Comparison of ENCODE assay signal across 27 mouse cellular contexts in genomic region chr1:24741552-24741951, GRCm38 (mm10).
DNase-seq lines count a peak whose midpoint lies in the region; ATAC-seq lines count a peak whose summit lies in the region.
"Had no signal": no experiment of that assay in that cellular context is flagged by ENCODE, and none has a peak within 500 bp of the region (broad histone marks: within the 10 kb centered on the region; RNA-seq: fewer than 3 reads in every experiment).

No protein-coding gene starts in this region.

- no peak overlapping the region for H3K4me2 ChIP-seq in hindbrain, embryonic 13.5 days
- no peak overlapping the region for H3K4me2 ChIP-seq in midbrain, embryonic 11.5 days
- H3K4me2 ChIP-seq: embryonic facial prominence, embryonic 12.5 days; embryonic facial prominence, embryonic 15.5 days; forebrain, embryonic 12.5 days; heart, embryonic 13.5 days; hindbrain, embryonic 12.5 days had no signal

- H3K4me3 ChIP-seq in hindbrain, embryonic 10.5 days, result no peak overlapping the region
- H3K4me3 ChIP-seq in hindbrain, embryonic 13.5 days, result no peak overlapping the region
- H3K4me3 ChIP-seq in midbrain, embryonic 11.5 days (ENCODE audit: low read depth, low read length), result no peak overlapping the region
- H3K4me3 ChIP-seq in midbrain, embryonic 10.5 days, result no peak overlapping the region
- H3K4me3 ChIP-seq: embryonic facial prominence, embryonic 12.5 days; embryonic facial prominence, embryonic 15.5 days; forebrain, embryonic 12.5 days; heart, adult 2 months; heart, embryonic 10.5 days; heart, embryonic 13.5 days; hindbrain, embryonic 12.5 days had no signal

- DNase-seq in cerebellum, adult 11-12 months, result no peak
- DNase-seq in hindbrain, embryonic 10.5 days (ENCODE audit: low spot score), result no peak
- DNase-seq in midbrain, embryonic 11.5 days (ENCODE audit: low spot score, missing footprints), result peak; percentile 76
- no peak for DNase-seq in midbrain, embryonic 10.5 days (ENCODE audit: low spot score)
- DNase-seq: adrenal gland, adult 8-10 months; adrenal gland, postnatal 25 days; cerebellum, adult 11 months; cerebellum, adult 8-10 months; cerebellum, postnatal 10 days; cerebellum, postnatal 36 days; embryo, embryonic 11 days; gastrocnemius, postnatal 10 days; gastrocnemius, postnatal 36 days; heart, adult 2 months; heart, postnatal 14 days; heart, postnatal 4 days had no signal

- WGBS in hindbrain, embryonic 10.5 days, result 54% methylated on average over 3 of the region's 3 CpGs
- WGBS in hindbrain, embryonic 13.5 days, result 38% methylated on average over 3 of the region's 3 CpGs
- WGBS in midbrain, embryonic 11.5 days, result 61% methylated on average over 3 of the region's 3 CpGs
- WGBS in midbrain, embryonic 10.5 days, result 56% methylated on average over 3 of the region's 3 CpGs

- H3K9ac ChIP-seq in hindbrain, embryonic 13.5 days, result no peak overlapping the region
- H3K9ac ChIP-seq in midbrain, embryonic 11.5 days (ENCODE audit: low read length), result no peak overlapping the region
- H3K9ac ChIP-seq: embryonic facial prominence, embryonic 12.5 days; embryonic facial prominence, embryonic 15.5 days; forebrain, embryonic 12.5 days; heart, embryonic 13.5 days; hindbrain, embryonic 12.5 days had no signal

- H3K27me3 ChIP-seq in hindbrain, embryonic 10.5 days (ENCODE audit: insufficient read depth, poor library complexity, severe bottlenecking), result no peaks in the 10 kb centered on the region
- H3K27me3 ChIP-seq in hindbrain, embryonic 13.5 days, result no peaks in the 10 kb centered on the region
- H3K27me3 ChIP-seq in midbrain, embryonic 11.5 days (ENCODE audit: control insufficient read depth, insufficient read depth, low read length), result no peaks in the 10 kb centered on the region
- H3K27me3 ChIP-seq in midbrain, embryonic 10.5 days (ENCODE audit: low read depth, poor library complexity, severe bottlenecking), result no peaks in the 10 kb centered on the region
- H3K27me3 ChIP-seq: embryonic facial prominence, embryonic 12.5 days; embryonic facial prominence, embryonic 15.5 days; forebrain, embryonic 12.5 days; heart, embryonic 13.5 days; hindbrain, embryonic 12.5 days had no signal

- H3K27ac ChIP-seq in hindbrain, embryonic 10.5 days, result 0 out of 2 replicates have a peak overlapping the region, but pooled peaks have one; percentile 30
- no peak overlapping the region for H3K27ac ChIP-seq in hindbrain, embryonic 13.5 days
- H3K27ac ChIP-seq in midbrain, embryonic 11.5 days (ENCODE audit: low read depth, low read length), result no peak overlapping the region
- H3K27ac ChIP-seq in midbrain, embryonic 10.5 days (replicated peaks), result no peak overlapping the region
- H3K27ac ChIP-seq: embryonic facial prominence, embryonic 12.5 days; embryonic facial prominence, embryonic 15.5 days; forebrain, embryonic 12.5 days; heart, adult 2 months; heart, embryonic 10.5 days; heart, embryonic 13.5 days; hindbrain, embryonic 12.5 days had no signal

- no peaks in the 10 kb centered on the region for H3K9me3 ChIP-seq in hindbrain, embryonic 10.5 days
- H3K9me3 ChIP-seq in hindbrain, embryonic 13.5 days, result no peaks in the 10 kb centered on the region
- no peaks in the 10 kb centered on the region for H3K9me3 ChIP-seq in midbrain, embryonic 11.5 days (ENCODE audit: control insufficient read depth, low read length)
- no peaks in the 10 kb centered on the region for H3K9me3 ChIP-seq in midbrain, embryonic 10.5 days (replicated peaks)
- H3K9me3 ChIP-seq: embryonic facial prominence, embryonic 12.5 days; embryonic facial prominence, embryonic 15.5 days; forebrain, embryonic 12.5 days; heart, embryonic 10.5 days; heart, embryonic 13.5 days; hindbrain, embryonic 12.5 days had no signal

- peaks cover 4% of the 10 kb centered on the region; the same call in 1 of the 2 replicates for H3K4me1 ChIP-seq in hindbrain, embryonic 10.5 days (replicated peaks)
- H3K4me1 ChIP-seq in hindbrain, embryonic 13.5 days (replicated peaks), result no peaks in the 10 kb centered on the region
- H3K4me1 ChIP-seq in midbrain, embryonic 11.5 days (ENCODE audit: control insufficient read depth, insufficient read depth, low read length), result no peaks in the 10 kb centered on the region
- H3K4me1 ChIP-seq in midbrain, embryonic 10.5 days, result peaks cover 11% of the 10 kb centered on the region; the same call in 1 of the 2 replicates
- H3K4me1 ChIP-seq: embryonic facial prominence, embryonic 12.5 days; embryonic facial prominence, embryonic 15.5 days; heart, embryonic 10.5 days; hindbrain, embryonic 12.5 days had no signal

- H3K36me3 ChIP-seq in hindbrain, embryonic 10.5 days, result 0 out of 2 replicates have a peak, but pooled peaks cover 10% of the 10 kb centered on the region
- H3K36me3 ChIP-seq in hindbrain, embryonic 13.5 days, result peaks cover 5% of the 10 kb centered on the region
- no peaks in the 10 kb centered on the region for H3K36me3 ChIP-seq in midbrain, embryonic 11.5 days (ENCODE audit: control insufficient read depth, insufficient read depth, low read length)
- peaks cover 6% of the 10 kb centered on the region; the same call in 1 of the 2 replicates for H3K36me3 ChIP-seq in midbrain, embryonic 10.5 days
- H3K36me3 ChIP-seq: embryonic facial prominence, embryonic 12.5 days; embryonic facial prominence, embryonic 15.5 days; forebrain, embryonic 12.5 days; heart, embryonic 10.5 days; hindbrain, embryonic 12.5 days had no signal

- ATAC-seq in cerebellum, adult (ENCODE audit: insufficient number of reproducible peaks, low FRiP score, low TSS enrichment), result peak; percentile 45; the same call in 1 of the 2 replicates
- no peak for ATAC-seq in hindbrain, embryonic 13.5 days (ENCODE audit: low FRiP score)
- ATAC-seq in midbrain, embryonic 11.5 days (ENCODE audit: low FRiP score), result no peak
- ATAC-seq: activated CD4-positive, CD25-positive, alpha-beta regulatory T cell, adult 4 months; forebrain, embryonic 16.5 days; intestine, postnatal 0 days had no signal
